Mouse (Mus musculus) T-helper 2 cell (primary cell): ENCODE results near the gene Pls1.

Experiments
- in situ Hi-C: fragments of 300-600 bp; cut with MboI, MseI; formaldehyde crosslinking; loops from one replicate; pipeline ENCODE4 v1.15.1; 2025; ENCODE audit warnings: high pct_unique_total_duplicates

The Pls1 gene

GRCm38 (mm10) chr9:95844825-95845460, at the start of gene Pls1:
TSS of gene Pls1 (minus strand) at chr9:95845311.
- in situ Hi-C loops = no loop called here

GRCm38 (mm10) chr9:95882751-95883150, 37.6 kb upstream of the Pls1 start:
- in situ Hi-C loops = no loop called here

GRCm38 (mm10) chr9:95878246-95878645, 33.1 kb upstream of the Pls1 start:
- in situ Hi-C loops = no loop called here

DNA sequence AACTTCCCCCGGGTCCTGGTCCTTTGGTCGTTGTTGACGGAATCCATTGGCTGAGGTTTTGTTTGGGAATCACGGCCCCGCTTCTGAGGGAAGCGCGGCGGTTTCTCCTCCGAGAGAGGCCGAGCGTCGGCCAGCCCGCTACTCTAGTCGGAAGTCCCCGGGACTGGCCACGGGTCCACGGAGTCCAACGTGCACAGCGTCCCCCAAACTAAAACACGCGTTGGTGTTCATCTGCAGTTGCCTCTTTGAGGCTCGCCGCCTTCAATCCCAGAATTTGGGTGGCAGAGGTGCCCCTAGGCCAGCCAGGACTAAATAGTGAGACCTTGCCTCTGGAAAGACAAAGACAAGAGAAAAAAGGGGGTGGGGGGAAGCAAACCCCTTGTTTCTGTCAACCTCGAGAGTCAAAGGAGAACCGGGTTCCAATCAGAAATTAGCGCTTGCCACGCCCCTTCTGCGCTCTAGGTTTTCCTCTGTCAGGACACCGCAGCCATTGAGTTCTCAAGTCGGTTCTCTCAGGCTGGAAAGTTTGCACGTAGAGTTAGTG, 13.0 kb upstream of the Pls1 start:
- in situ Hi-C loops = loop anchor here (10.0 kb wide), 1 partner anchor 323 kb away; no protein-coding TSS in a partner anchor

GRCm38 (mm10) chr9:95857414-95858026, 12.4 kb upstream of the Pls1 start, which contains the start of gene Atr:
TSS of gene Atr (plus strand) at chr9:95857597.
- in situ Hi-C loops = loop anchor here (10.0 kb wide), 1 partner anchor 323 kb away; no protein-coding TSS in a partner anchor

DNA sequence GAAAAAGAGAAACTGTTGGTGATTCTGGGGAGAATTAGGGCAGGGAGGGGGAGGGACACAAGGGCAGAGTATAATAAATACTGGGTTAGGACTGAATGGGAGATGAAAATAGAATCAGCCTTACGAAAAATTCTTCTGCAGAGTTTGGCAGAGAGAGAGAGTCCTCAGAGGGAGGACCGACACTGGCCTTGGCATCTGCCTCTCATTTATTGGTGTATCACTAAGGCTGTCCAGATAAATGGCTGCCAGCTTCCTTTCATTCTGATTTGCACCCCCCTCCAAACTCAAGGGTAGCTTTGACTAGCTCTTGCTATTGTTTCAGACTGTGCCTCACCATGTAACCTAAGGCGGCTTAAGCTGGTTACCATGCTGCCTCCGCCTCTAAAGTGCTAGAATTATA, 10.9 kb upstream of the Pls1 start:
- in situ Hi-C loops = loop anchor here (10.0 kb wide), 1 partner anchor 321 kb away; no protein-coding TSS in a partner anchor

- in situ Hi-C loops = loop anchor here (10.0 kb wide), 1 partner anchor 320 kb away; no protein-coding TSS in a partner anchor
Observed at GRCm38 (mm10) chr9:95854891-95855290, 9.8 kb upstream of the Pls1 start.

DNA sequence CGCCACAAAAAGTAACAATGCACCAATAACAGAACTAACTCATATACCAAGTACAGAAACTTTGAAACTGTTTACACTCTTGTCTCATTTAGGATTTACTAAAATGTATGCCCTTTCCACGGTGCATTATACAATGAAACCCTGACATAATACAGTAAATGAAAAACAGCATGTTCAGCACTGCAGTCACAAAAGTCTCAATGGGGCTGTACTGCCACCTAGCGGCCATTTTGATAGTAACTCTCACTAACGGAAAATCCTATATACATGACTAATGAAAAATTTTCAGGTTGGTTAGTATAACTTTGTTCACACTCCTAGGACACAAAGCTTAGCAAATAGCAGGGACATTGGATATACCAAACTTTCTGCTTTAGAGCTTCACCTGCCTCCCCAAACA, 7.8 kb upstream of the Pls1 start:
- in situ Hi-C loops = loop anchor here (10.0 kb wide), 1 partner anchor 318 kb away; no protein-coding TSS in a partner anchor

- in situ Hi-C loops = loop anchor here (10.0 kb wide), 1 partner anchor 317 kb away; no protein-coding TSS in a partner anchor
Observed at GRCm38 (mm10) chr9:95851671-95852070, 6.6 kb upstream of the Pls1 start.

DNA sequence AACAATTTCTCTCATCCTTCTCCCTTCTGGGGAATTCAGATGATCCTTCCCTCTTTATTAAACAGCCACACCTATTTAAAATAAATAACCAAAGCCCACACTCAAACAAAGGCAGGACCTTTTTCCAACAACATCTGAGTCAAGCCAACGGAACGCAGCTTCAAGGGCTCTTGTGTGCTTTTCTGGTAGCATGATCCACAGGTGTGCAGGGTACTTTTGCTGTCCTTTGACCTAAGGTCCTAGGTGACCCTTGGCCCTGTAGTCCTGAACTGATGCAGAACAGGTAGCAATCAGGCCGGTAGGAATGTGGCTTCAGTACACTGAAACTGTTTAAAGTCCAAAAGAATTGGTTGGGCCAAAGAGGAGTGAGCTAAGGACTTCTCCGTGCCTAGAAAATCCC, 600 bp upstream of the Pls1 start:
- in situ Hi-C loops = no loop called here

- in situ Hi-C loops = no loop called here
Observed at GRCm38 (mm10) chr9:95839424-95839823, 5.7 kb downstream of the Pls1 start.

DNA sequence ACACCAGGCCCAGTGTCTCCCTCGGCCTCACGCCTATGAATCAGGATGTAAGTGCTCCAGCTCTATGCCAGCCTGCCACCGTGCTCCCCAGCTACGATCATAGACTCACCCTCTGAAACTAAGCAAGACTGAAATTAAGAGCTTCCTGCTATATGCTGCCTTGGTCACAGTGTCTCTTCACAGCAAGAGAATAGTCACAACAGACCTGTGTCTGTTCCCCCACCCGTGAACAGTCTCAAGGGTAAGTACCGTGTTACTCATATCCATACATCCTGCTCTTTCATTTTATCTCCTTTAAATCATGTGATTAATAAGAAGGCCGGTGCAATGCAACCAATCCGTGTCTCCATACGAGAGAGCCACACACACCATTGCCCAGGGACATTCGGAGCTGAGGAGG, 9.4 kb downstream of the Pls1 start:
- in situ Hi-C loops = no loop called here

- in situ Hi-C loops = no loop called here
Observed at GRCm38 (mm10) chr9:95834799-95835198, 10.3 kb downstream of the Pls1 start.

DNA sequence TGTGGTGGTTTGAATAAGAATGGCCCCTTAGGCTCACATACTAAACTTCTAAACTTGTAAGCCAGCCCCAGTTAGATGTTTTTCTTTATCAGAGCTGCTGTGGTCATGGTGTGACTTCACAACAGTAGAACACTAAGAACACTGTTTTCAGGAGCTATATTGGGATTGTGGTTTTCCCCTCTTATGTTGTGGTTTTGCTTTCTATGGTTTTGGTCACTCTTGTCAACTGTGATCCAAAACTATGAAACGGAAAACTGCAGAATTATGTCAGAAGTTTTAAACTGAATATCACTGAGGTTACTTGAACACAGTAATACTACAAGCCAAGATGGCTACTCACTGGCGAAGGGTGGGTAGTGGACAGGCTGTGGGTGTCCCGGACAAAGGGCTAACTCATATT, 12.4 kb downstream of the Pls1 start:
- in situ Hi-C loops = no loop called here

GRCm38 (mm10) chr9:95827565-95827964, 17.5 kb downstream of the Pls1 start:
- in situ Hi-C loops = no loop called here

GRCm38 (mm10) chr9:95822531-95822930, 22.6 kb downstream of the Pls1 start:
- in situ Hi-C loops = no loop called here

- in situ Hi-C loops = no loop called here
Observed at GRCm38 (mm10) chr9:95815706-95816105, 29.4 kb downstream of the Pls1 start.

DNA sequence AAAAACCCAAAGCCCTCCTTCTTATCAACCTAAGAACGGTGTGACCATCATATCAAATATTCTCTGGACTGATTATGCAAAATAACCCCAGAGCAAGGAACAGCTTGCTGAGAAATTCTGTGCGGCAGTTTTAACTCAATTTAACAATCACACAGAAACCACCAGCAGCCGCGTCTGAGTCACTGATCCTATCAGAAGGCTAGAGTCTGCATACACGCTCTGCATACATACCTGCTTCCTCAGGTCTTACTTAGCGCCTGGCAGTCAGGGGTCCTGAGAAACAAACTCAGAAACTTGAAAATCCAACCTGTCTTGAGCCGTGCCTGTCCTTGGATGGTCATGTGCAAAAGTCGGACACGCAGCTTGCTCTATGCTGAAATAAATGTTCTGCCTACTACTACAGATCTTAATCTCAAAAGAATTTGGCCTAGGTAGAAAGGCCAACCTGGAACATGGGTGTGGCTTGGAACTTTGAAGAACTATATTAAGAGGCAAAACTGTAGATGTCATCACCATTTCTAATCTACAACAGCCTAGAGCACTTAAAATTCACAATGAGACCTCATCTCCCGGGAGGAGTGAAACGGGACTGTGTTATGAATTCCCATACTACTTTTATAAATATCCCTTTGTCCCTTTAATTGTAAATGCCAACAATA, 30.0 kb downstream of the Pls1 start:
- in situ Hi-C loops = no loop called here

GRCm38 (mm10) chr9:95813721-95814531, 31.2 kb downstream of the Pls1 start:
- in situ Hi-C loops = no loop called here

GRCm38 (mm10) chr9:95811817-95812216, 33.3 kb downstream of the Pls1 start:
- in situ Hi-C loops = no loop called here

- in situ Hi-C loops = no loop called here
Observed at GRCm38 (mm10) chr9:95809596-95809995, 35.5 kb downstream of the Pls1 start.
